Mouse (Mus musculus) bone marrow macrophage, adult 2 months (primary cell): ENCODE data around the gene Gm11985.
"Not testable (repeated sequence)": the region's sequence is repeated elsewhere in the genome, so short reads cannot be mapped to it uniquely, and the experiment has no call there.

Source experiments
- CTCF ChIP-seq: IDR thresholded peaks from 2 replicates; pipeline ENCODE4 v1.5.1; 2012; ENCODE audit warnings: low read depth, mild to moderate bottlenecking, low read length, moderate library complexity
- POLR2A ChIP-seq: IDR thresholded peaks from 2 replicates; pipeline ENCODE4 v1.6.1; 2012; ENCODE audit warnings: mild to moderate bottlenecking, low read depth, low read length, borderline replicate concordance

- not testable (repeated sequence) for TF ChIP-seq POLR2A, CTCF
Measured at GRCm38 (mm10) chr11:7221826-7222225, 33.5 kb upstream of the Gm11985 start.
